Mouse (Mus musculus): Measurements from ENCODE around the gene Psmb11.

DNA sequence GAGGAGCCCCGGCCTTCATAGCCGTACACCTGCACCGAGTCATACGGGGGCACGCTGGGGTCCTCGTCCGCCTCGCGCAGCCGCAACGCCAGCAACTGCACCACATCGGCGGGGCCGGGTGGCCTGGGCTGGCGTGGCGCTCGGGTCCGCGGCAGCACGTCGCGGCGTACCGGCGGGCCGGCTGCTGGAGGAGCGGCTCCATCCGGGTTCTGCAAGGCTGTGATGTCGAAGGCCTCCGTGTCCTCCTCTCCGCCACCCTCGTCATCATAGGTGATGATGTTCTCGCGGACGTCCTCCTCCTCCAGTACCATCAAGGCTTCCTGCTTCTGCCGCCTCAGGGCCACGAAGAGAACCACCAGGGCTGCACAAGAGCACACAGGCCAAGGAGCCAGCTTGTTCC is 11.0 kb downstream of the Psmb11 start:
- TF ChIP-seq POLR2A (IDR thresholded peaks at IDR 0.05; ENCODE audit: control insufficient read depth, low read depth, low read length) (peak; percentile 34; the same call in 1 of the 2 replicates), CTCF (IDR thresholded peaks at IDR 0.05; ENCODE audit: control insufficient read depth, insufficient read depth, insufficient replicate concordance, low read depth, low read length) (no peak)
